Mouse (Mus musculus) embryo, embryonic 10.5 days (tissue): ENCODE results near the gene Dnah7c.

ENCODE experiments used
- DNase-seq: peaks from one replicate; pipeline ENCODE4 v3.0.0-alpha.2; 2015; ENCODE audit warnings: low spot score

Gene Dnah7c

GRCm38 (mm10) chr1:46854036-46854900, 428.9 kb downstream of the Dnah7c start:
- DNase-seq, result no peak

DNA sequence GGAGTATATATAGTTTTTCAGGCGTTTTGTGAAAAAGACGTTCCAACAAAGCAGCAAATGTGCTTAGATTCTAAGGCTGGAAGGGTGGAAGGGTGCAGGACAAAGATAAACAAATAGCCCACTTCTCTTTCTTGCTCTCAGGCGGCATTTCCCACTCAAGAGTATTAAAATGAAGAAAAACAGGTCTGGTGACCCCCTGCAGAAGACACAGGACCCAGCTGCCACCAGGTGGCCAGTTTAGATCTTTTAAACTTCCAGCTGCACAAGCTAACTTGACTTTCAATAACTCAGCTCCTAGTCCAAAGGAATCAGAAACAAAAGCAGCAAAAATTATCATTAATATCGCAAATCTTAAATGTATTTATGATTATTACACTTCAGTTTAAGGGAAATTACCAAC, 431.1 kb downstream of the Dnah7c start:
- DNase-seq, result no peak
